Mouse (Mus musculus) spleen, adult 2 months (tissue): ENCODE results near the gene Cenpf.

Source experiments
- CTCF ChIP-seq: fragments of 200-500 bp; IDR thresholded peaks from 2 replicates; pipeline ENCODE4 v1.5.1; 2011; ENCODE audit warnings: mild to moderate bottlenecking, inconsistent platforms; ENCODE audit not compliant: insufficient read depth, insufficient read length, insufficient replicate concordance; ENCODE audit errors: extremely low read depth
- POLR2A ChIP-seq: fragments of 200-500 bp; IDR thresholded peaks from 2 replicates; pipeline ENCODE4 v1.6.1; 2011; ENCODE audit warnings: low read depth, low read length, inconsistent platforms

- no peak for TF ChIP-seq CTCF
- no peak for TF ChIP-seq POLR2A
Measured at GRCm38 (mm10) chr1:189707014-189707413, 19.1 kb upstream of the Cenpf start.
